Comparison of ENCODE assay signal across 20 mouse cellular contexts in genomic region chr4:119252025-119252808, GRCm38 (mm10). TPM values are rescaled to one million over a fixed set of nuclear protein-coding genes. Genes with fewer than 3 reads are reported as not detected.
"Had no signal": no experiment of that assay in that cellular context is flagged by ENCODE, and none has a peak within 500 bp of the region (broad histone marks: within the 10 kb centered on the region; RNA-seq: fewer than 3 reads in every experiment).

No protein-coding gene starts in this region.

- H3K4me2 ChIP-seq: intestine, embryonic 15.5 days; limb, embryonic 15.5 days; liver, embryonic 11.5 days; lung, embryonic 14.5 days; midbrain, embryonic 13.5 days; neural tube, embryonic 12.5 days; neural tube, embryonic 15.5 days; stomach, embryonic 15.5 days had no signal

- H3K27me3 ChIP-seq: intestine, embryonic 15.5 days; limb, embryonic 15.5 days; midbrain, embryonic 13.5 days; neural tube, embryonic 12.5 days; neural tube, embryonic 15.5 days; stomach, embryonic 15.5 days had no signal

- H3K4me3 ChIP-seq: intestine, embryonic 15.5 days; limb, embryonic 15.5 days; megakaryocyte, embryonic 14.5 days; midbrain, embryonic 10.5 days; midbrain, embryonic 13.5 days; neural tube, embryonic 12.5 days; neural tube, embryonic 15.5 days; stomach, embryonic 15.5 days had no signal

- H3K9ac ChIP-seq: intestine, embryonic 15.5 days; limb, embryonic 15.5 days; liver, embryonic 14.5 days; liver, postnatal 0 days; lung, embryonic 14.5 days; midbrain, embryonic 13.5 days; neural tube, embryonic 12.5 days; neural tube, embryonic 15.5 days; stomach, embryonic 15.5 days had no signal

- H3K27ac ChIP-seq: intestine, embryonic 15.5 days; limb, embryonic 15.5 days; liver, embryonic 14.5 days; macrophage; midbrain, embryonic 10.5 days; midbrain, embryonic 13.5 days; neural tube, embryonic 12.5 days; neural tube, embryonic 15.5 days; stomach, embryonic 15.5 days had no signal

- DNase-seq: liver, postnatal 0 days; lung, embryonic 14.5 days; right cerebral cortex, adult 18-20 months; right cerebral cortex, postnatal 14 days; spleen, adult 18-20 months; thymus, postnatal 36 days had no signal

- H3K36me3 ChIP-seq: stomach, embryonic 15.5 days had no signal

- ATAC-seq: hindbrain, embryonic 16.5 days; intestine, embryonic 15.5 days; liver, postnatal 0 days; lung, postnatal 0 days; midbrain, embryonic 13.5 days had no signal

- H3K9me3 ChIP-seq: intestine, embryonic 15.5 days; limb, embryonic 15.5 days; megakaryocyte, embryonic 14.5 days; midbrain, embryonic 10.5 days; midbrain, embryonic 13.5 days; neural tube, embryonic 12.5 days; neural tube, embryonic 15.5 days; stomach, embryonic 15.5 days had no signal

RNA-seq across cellular contexts. Expression of gene Cldn19, which starts 3.0 kb away (rescaled TPM):
- polyA plus RNA-seq: liver, embryonic 11.5 days; liver, embryonic 14.5 days; liver, postnatal 0 days; lung, embryonic 14.5 days; lung, postnatal 0 days; macrophage; stomach, embryonic 15.5 days had no signal

RNA-seq across cellular contexts. Expression of gene Tmem269, which starts 34.2 kb away (rescaled TPM):
- polyA plus RNA-seq: intestine, embryonic 15.5 days; limb, embryonic 11.5 days; limb, embryonic 15.5 days; liver, embryonic 11.5 days; liver, embryonic 14.5 days; liver, postnatal 0 days; lung, embryonic 14.5 days; macrophage; stomach, embryonic 15.5 days had no signal
